Mouse (Mus musculus) G1E-ER4 (cell line): ENCODE measurements at regions not wholly inside any gene's neighbourhood (a gene's known extent, or its start where the extent isn't known, plus 50 kb on each side); places are given as distances from the start of the nearest gene placed in this dataset.

ENCODE experiments used
- GATA1 ChIP-seq: IDR thresholded peaks from one replicate; pipeline ENCODE4 v1.8.0; 2012; ENCODE audit warnings: low read length, inconsistent platforms

- TF ChIP-seq GATA1: no peak
These were observed 123.5 kb downstream of the Ly86 start for GRCm38 (mm10) chr13:37468304-37469178.

- no peak for TF ChIP-seq GATA1
These were observed 125.4 kb downstream of the Ly86 start for GRCm38 (mm10) chr13:37470230-37470907.

- no peak for TF ChIP-seq GATA1
These were observed 128.4 kb downstream of the Ly86 start for GRCm38 (mm10) chr13:37473359-37473758.

- TF ChIP-seq GATA1: no peak
These were observed 130.8 kb downstream of the Ly86 start for GRCm38 (mm10) chr13:37475804-37476203.

- no peak for TF ChIP-seq GATA1
These were observed 131.4 kb downstream of the Ly86 start for GRCm38 (mm10) chr13:37476256-37477053.

GRCm38 (mm10) chr13:37477342-37477741 is 132.3 kb downstream of the Ly86 start:
- no peak for TF ChIP-seq GATA1

- TF ChIP-seq GATA1: no peak
These were observed 132.9 kb downstream of the Ly86 start for GRCm38 (mm10) chr13:37477749-37478548.

- TF ChIP-seq GATA1: no peak
These were observed 134.2 kb downstream of the Ly86 start for GRCm38 (mm10) chr13:37479182-37479691.

GRCm38 (mm10) chr13:37481514-37481913 is 136.5 kb downstream of the Ly86 start:
- no peak for TF ChIP-seq GATA1

- no peak for TF ChIP-seq GATA1
These were observed 137.0 kb downstream of the Ly86 start for GRCm38 (mm10) chr13:37482038-37482437.

GRCm38 (mm10) chr13:37482589-37482988 is 137.6 kb downstream of the Ly86 start:
- TF ChIP-seq GATA1: no peak

GRCm38 (mm10) chr13:37483010-37483855 is 138.2 kb downstream of the Ly86 start:
- TF ChIP-seq GATA1: no peak

GRCm38 (mm10) chr13:37484631-37485030 is 139.6 kb downstream of the Ly86 start:
- no peak for TF ChIP-seq GATA1
